Mouse (Mus musculus) olfactory bulb, adult 2 months (tissue): ENCODE data around the gene Mab21l3.
A peak's percentile ranks its signal among the peaks of the same experiment; 100 is the strongest.

Experiments used
- CTCF ChIP-seq: fragments of 200-500 bp; IDR thresholded peaks from 2 replicates; pipeline ENCODE4 v1.5.1; 2012; ENCODE audit warnings: low read depth, mild to moderate bottlenecking, low read length, moderate library complexity; ENCODE audit not compliant: insufficient read depth
- POLR2A ChIP-seq: fragments of 200-500 bp; IDR thresholded peaks from 2 replicates; pipeline ENCODE4 v1.6.1; 2012; ENCODE audit warnings: mild to moderate bottlenecking, low read depth, low read length, moderate library complexity; ENCODE audit not compliant: insufficient read depth

DNA sequence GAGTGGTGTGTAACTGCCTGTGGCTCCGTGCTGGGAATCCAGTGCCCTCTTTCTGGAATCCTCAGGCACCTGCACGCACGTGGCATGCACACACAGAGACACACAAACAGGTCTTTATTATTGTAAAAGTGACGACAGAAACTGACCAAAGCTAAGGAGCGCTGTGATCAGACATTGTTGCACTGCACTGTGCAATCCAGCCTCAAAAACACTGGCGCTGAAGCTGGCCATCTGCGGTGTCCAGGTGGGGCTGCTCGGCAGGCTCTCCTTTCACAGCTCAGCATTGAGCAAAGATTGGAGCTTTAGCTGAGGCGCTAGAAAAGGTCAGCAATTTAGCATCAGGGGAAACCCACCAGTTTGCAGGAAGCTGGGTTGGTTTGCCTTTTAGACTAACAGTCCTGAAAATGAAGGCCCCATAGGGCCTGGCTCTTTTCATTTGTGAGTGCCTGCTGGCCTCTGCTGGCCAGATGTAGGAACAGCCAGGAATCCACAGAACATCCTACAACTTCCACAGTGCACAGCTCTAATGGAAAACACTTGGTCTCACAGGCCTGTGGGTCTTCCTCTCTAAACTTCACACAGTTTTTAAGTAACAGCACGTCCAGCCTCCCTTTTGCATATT lies 36.3 kb downstream of the Mab21l3 start:
- TF ChIP-seq POLR2A, result no peak
- peak; percentile 51 for TF ChIP-seq CTCF
